Mouse (Mus musculus): Measurements from ENCODE around the gene Stx8. TPM values are rescaled to one million over a fixed set of nuclear protein-coding genes. Genes with fewer than 3 reads are reported as not detected.
A peak's percentile ranks its signal among the peaks of the same experiment; 100 is the strongest.

The Stx8 gene
- polyA plus RNA-seq, 1 experiment from 2014 or later = 64.2 TPM

GRCm38 (mm10) chr11:67925000-67925399 is 41.0 kb upstream of the Stx8 start:
- peak; percentile 34 for ATAC-seq
- H3K9ac ChIP-seq (ENCODE audit: low read depth, low read length) = no peak overlapping the region
- H3K27me3 ChIP-seq (replicated peaks; ENCODE audit: control insufficient read depth, insufficient read depth, low read length) = 0 out of 2 replicates have a peak, but pooled peaks cover 2% of the 10 kb centered on the region

GRCm38 (mm10) chr11:67926348-67927055 is 39.5 kb upstream of the Stx8 start:
- WGBS = 18% methylated on average over 15 of the region's 15 CpGs
- no peak for ATAC-seq
- no peak overlapping the region for H3K27ac ChIP-seq (ENCODE audit: low read length)
- no peaks in the 10 kb centered on the region for H3K36me3 ChIP-seq (ENCODE audit: control insufficient read depth, insufficient read depth, low read length)
- no peak overlapping the region for H3K4me2 ChIP-seq (ENCODE audit: low read depth, low read length)
- no peak overlapping the region for H3K9ac ChIP-seq (ENCODE audit: low read depth, low read length)
- H3K4me3 ChIP-seq (ENCODE audit: low read length) = no peak overlapping the region
- H3K4me1 ChIP-seq (ENCODE audit: control insufficient read depth, insufficient read depth, low read length) = peaks cover 9% of the 10 kb centered on the region; the same call in 1 of the 2 replicates
- H3K9me3 ChIP-seq (ENCODE audit: control insufficient read depth, low read length) = no peaks in the 10 kb centered on the region
- H3K27me3 ChIP-seq (replicated peaks; ENCODE audit: control insufficient read depth, insufficient read depth, low read length) = 0 out of 2 replicates have a peak, but pooled peaks cover 2% of the 10 kb centered on the region

More at GRCm38 (mm10) chr11:67925000-67925399, 41.0 kb upstream of the Stx8 start:
- Histone ChIP-seq H3K9me3 (ENCODE audit: control insufficient read depth, low read length) (no peaks in the 10 kb centered on the region), H3K36me3 (ENCODE audit: control insufficient read depth, insufficient read depth, low read length) (no peaks in the 10 kb centered on the region), H3K4me1 (ENCODE audit: control insufficient read depth, insufficient read depth, low read length) (peaks cover 9% of the 10 kb centered on the region; the same call in 1 of the 2 replicates), H3K27ac (ENCODE audit: low read length) (peak overlapping the region; percentile 68), H3K4me2 (ENCODE audit: low read depth, low read length) (no peak overlapping the region), H3K4me3 (ENCODE audit: low read length) (no peak overlapping the region)
- 68% methylated on average over 13 of the region's 13 CpGs for WGBS

DNA sequence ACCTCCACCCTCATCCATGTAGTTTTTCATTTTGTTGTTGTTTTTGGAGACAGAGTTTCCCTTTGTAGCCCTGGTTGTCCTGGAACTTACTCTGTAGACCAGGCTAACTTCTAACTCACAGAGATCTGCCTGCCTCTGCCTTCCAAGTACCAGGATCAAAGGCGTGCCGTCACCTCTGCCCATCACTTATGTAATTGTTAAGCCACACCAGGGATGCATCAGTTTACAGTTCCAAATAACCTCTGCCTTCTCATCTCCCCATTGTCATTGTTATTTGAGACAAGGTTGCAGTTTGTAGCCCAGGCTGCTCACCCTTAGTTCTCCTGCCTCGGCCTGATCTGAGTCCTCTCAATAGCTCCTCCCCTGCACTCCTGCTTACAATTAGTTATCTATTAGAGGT is 33.8 kb upstream of the Stx8 start:
- 92% methylated on average over 3 of the region's 3 CpGs for WGBS
- no peaks in the 10 kb centered on the region for H3K9me3 ChIP-seq (ENCODE audit: control insufficient read depth, low read length)
- ATAC-seq = no peak
- H3K4me2 ChIP-seq (ENCODE audit: low read depth, low read length) = no peak overlapping the region
- no peak overlapping the region for H3K9ac ChIP-seq (ENCODE audit: low read depth, low read length)
- H3K4me3 ChIP-seq (ENCODE audit: low read length) = no peak overlapping the region
- no peak overlapping the region for H3K27ac ChIP-seq (ENCODE audit: low read length)
- H3K4me1 ChIP-seq (ENCODE audit: control insufficient read depth, insufficient read depth, low read length) = no peaks in the 10 kb centered on the region
- H3K36me3 ChIP-seq (ENCODE audit: control insufficient read depth, insufficient read depth, low read length) = no peaks in the 10 kb centered on the region
- H3K27me3 ChIP-seq (replicated peaks; ENCODE audit: control insufficient read depth, insufficient read depth, low read length) = no peaks in the 10 kb centered on the region

DNA sequence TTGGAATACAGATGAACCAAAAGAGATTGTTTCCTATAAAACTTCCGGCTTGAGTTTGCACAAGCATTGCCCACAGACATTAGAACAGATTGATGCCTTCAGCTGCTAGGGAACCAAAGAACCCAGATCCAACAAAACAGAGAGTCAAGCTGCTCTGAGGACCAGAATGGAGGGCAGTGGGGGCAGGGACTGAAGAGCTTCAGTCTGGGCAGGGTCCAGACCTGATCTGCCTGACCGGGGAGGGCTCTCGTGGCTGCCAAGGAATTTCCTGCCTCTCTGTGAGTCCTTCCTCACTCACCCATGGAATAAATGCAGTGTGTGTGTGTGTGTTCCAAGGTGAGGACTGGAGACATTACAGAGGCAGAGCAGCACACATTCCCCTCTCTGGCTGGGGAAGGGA is 17.8 kb upstream of the Stx8 start:
- H3K27ac ChIP-seq (ENCODE audit: low read length) = no peak overlapping the region

GRCm38 (mm10) chr11:67949475-67949874 is 16.5 kb upstream of the Stx8 start:
- 86% methylated on average over 9 of the region's 9 CpGs for WGBS
- Histone ChIP-seq H3K4me1 (ENCODE audit: control insufficient read depth, insufficient read depth, low read length) (no peaks in the 10 kb centered on the region), H3K4me2 (ENCODE audit: low read depth, low read length) (no peak overlapping the region), H3K27ac (ENCODE audit: low read length) (no peak overlapping the region), H3K4me3 (ENCODE audit: low read length) (no peak overlapping the region), H3K27me3 (replicated peaks; ENCODE audit: control insufficient read depth, insufficient read depth, low read length) (no peaks in the 10 kb centered on the region), H3K9me3 (ENCODE audit: control insufficient read depth, low read length) (no peaks in the 10 kb centered on the region), H3K36me3 (ENCODE audit: control insufficient read depth, insufficient read depth, low read length) (no peaks in the 10 kb centered on the region), H3K9ac (ENCODE audit: low read depth, low read length) (no peak overlapping the region)
- no peak for ATAC-seq

More for the DNA sequence above, 17.8 kb upstream of the Stx8 start:
- no peak overlapping the region for H3K4me3 ChIP-seq (ENCODE audit: low read length)
- no peaks in the 10 kb centered on the region for H3K9me3 ChIP-seq (ENCODE audit: control insufficient read depth, low read length)
- ATAC-seq = no peak
- no peak overlapping the region for H3K4me2 ChIP-seq (ENCODE audit: low read depth, low read length)
- no peak overlapping the region for H3K9ac ChIP-seq (ENCODE audit: low read depth, low read length)
- H3K36me3 ChIP-seq (ENCODE audit: control insufficient read depth, insufficient read depth, low read length) = no peaks in the 10 kb centered on the region
- WGBS = 34% methylated on average over 3 of the region's 3 CpGs
- H3K4me1 ChIP-seq (ENCODE audit: control insufficient read depth, insufficient read depth, low read length) = no peaks in the 10 kb centered on the region
- no peaks in the 10 kb centered on the region for H3K27me3 ChIP-seq (replicated peaks; ENCODE audit: control insufficient read depth, insufficient read depth, low read length)

GRCm38 (mm10) chr11:67953604-67954003 is 12.4 kb upstream of the Stx8 start:
- H3K4me1 ChIP-seq (ENCODE audit: control insufficient read depth, insufficient read depth, low read length) = no peaks in the 10 kb centered on the region
- no peak overlapping the region for H3K4me3 ChIP-seq (ENCODE audit: low read length)
- no peak for ATAC-seq
- no peaks in the 10 kb centered on the region for H3K36me3 ChIP-seq (ENCODE audit: control insufficient read depth, insufficient read depth, low read length)
- no peak overlapping the region for H3K9ac ChIP-seq (ENCODE audit: low read depth, low read length)
- H3K27me3 ChIP-seq (replicated peaks; ENCODE audit: control insufficient read depth, insufficient read depth, low read length) = no peaks in the 10 kb centered on the region
- H3K9me3 ChIP-seq (ENCODE audit: control insufficient read depth, low read length) = no peaks in the 10 kb centered on the region
- H3K4me2 ChIP-seq (ENCODE audit: low read depth, low read length) = no peak overlapping the region
- H3K27ac ChIP-seq (ENCODE audit: low read length) = no peak overlapping the region
- 80% methylated on average over 5 of the region's 5 CpGs for WGBS

DNA sequence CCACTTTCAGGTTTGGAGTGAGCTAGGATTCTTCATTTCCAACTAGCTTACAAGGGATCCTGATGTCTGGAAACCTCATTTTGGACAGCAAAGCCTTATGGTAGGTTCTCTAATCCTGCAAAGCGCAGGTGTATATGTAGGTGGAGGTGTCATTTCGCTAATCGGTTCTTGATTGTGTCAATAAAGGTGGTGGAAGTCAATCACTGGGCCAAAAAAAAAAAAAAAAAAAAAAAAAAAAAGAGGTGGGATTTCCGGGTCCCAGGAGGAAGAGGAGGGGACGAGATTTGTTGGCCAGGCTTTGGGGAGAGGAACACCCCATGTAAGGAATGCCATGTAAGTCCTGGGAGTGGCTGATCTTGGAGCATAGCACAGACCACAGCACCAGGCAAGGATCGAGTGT is 11.6 kb upstream of the Stx8 start:
- Histone ChIP-seq H3K4me1 (ENCODE audit: control insufficient read depth, insufficient read depth, low read length) (no peaks in the 10 kb centered on the region), H3K4me3 (ENCODE audit: low read length) (no peak overlapping the region), H3K4me2 (ENCODE audit: low read depth, low read length) (no peak overlapping the region), H3K27me3 (replicated peaks; ENCODE audit: control insufficient read depth, insufficient read depth, low read length) (no peaks in the 10 kb centered on the region), H3K36me3 (ENCODE audit: control insufficient read depth, insufficient read depth, low read length) (no peaks in the 10 kb centered on the region), H3K9ac (ENCODE audit: low read depth, low read length) (no peak overlapping the region), H3K9me3 (ENCODE audit: control insufficient read depth, low read length) (no peaks in the 10 kb centered on the region), H3K27ac (ENCODE audit: low read length) (no peak overlapping the region)
- no peak for ATAC-seq
- WGBS = 93% methylated on average over 6 of the region's 6 CpGs

- no peak for ATAC-seq
These were observed 1.9 kb upstream of the Stx8 start for GRCm38 (mm10) chr11:67964110-67964509.

GRCm38 (mm10) chr11:67965242-67965883 is 630 bp upstream of the Stx8 start, which contains the start of gene Cfap52:
TSS of gene Cfap52 (minus strand) at chr11:67965651.
- H3K9me3 ChIP-seq (ENCODE audit: control insufficient read depth, low read length) = no peaks in the 10 kb centered on the region
- ATAC-seq = peak; percentile 77
- peaks cover 5% of the 10 kb centered on the region; the same call in 1 of the 2 replicates for H3K4me1 ChIP-seq (ENCODE audit: control insufficient read depth, insufficient read depth, low read length)
- no peaks in the 10 kb centered on the region for H3K36me3 ChIP-seq (ENCODE audit: control insufficient read depth, insufficient read depth, low read length)
- H3K9ac ChIP-seq (ENCODE audit: low read depth, low read length) = peak within 1 kb of the TSS; percentile 91
- no peaks in the 10 kb centered on the region for H3K27me3 ChIP-seq (replicated peaks; ENCODE audit: control insufficient read depth, insufficient read depth, low read length)
- 5% methylated on average over 15 of the region's 15 CpGs for WGBS
- H3K27ac ChIP-seq (ENCODE audit: low read length) = peak within 1 kb of the TSS; percentile 6; the same call in 1 of the 2 replicates
- peak within 1 kb of the TSS; percentile 86 for H3K4me3 ChIP-seq (ENCODE audit: low read length)
- H3K4me2 ChIP-seq (ENCODE audit: low read depth, low read length) = peak within 1 kb of the TSS; percentile 62

More at GRCm38 (mm10) chr11:67964110-67964509, 1.9 kb upstream of the Stx8 start:
- no peak overlapping the region for H3K4me3 ChIP-seq (ENCODE audit: low read length)
- 71% methylated on average over 6 of the region's 6 CpGs for WGBS
- H3K36me3 ChIP-seq (ENCODE audit: control insufficient read depth, insufficient read depth, low read length) = no peaks in the 10 kb centered on the region
- H3K9ac ChIP-seq (ENCODE audit: low read depth, low read length) = no peak overlapping the region
- H3K4me2 ChIP-seq (ENCODE audit: low read depth, low read length) = no peak overlapping the region
- H3K27ac ChIP-seq (ENCODE audit: low read length) = no peak overlapping the region
- no peaks in the 10 kb centered on the region for H3K27me3 ChIP-seq (replicated peaks; ENCODE audit: control insufficient read depth, insufficient read depth, low read length)
- no peaks in the 10 kb centered on the region for H3K9me3 ChIP-seq (ENCODE audit: control insufficient read depth, low read length)
- H3K4me1 ChIP-seq (ENCODE audit: control insufficient read depth, insufficient read depth, low read length) = peaks cover 5% of the 10 kb centered on the region; the same call in 1 of the 2 replicates

All from intestine, embryonic 16.5 days (tissue).